Mouse (Mus musculus): ENCODE results near the gene Nupl2. TPM values are rescaled to one million over a fixed set of nuclear protein-coding genes. Genes with fewer than 3 reads are reported as not detected.

Gene Nupl2
- polyA plus RNA-seq, 1 experiment: 4.1 TPM

DNA sequence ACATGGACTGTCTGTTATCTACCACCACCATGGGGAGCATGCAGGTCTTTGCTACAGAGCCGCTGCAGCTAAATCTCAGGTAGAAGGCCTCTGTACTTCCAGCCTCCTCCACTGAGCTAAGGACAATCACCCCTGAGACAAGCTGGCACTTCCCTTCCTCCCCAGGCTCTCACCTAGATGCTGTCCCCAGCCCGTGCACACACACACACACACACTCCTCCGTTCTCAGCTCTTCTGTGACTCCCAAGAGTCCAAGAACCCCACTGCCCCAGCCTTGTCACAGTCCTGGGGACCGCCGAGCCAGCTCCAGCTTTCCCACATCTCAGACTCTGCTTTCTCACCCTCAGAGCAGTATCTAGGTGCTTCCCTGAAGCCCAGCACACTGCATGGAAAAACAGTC, 19.2 kb downstream of the Nupl2 start:
- H3K27ac ChIP-seq (replicated peaks; ENCODE audit: low read depth, low read length): no peak overlapping the region
- no peak overlapping the region for H3K4me3 ChIP-seq (ENCODE audit: insufficient read depth, low read depth, low read length)
- H3K4me1 ChIP-seq (ENCODE audit: control insufficient read depth, insufficient read depth, insufficient read length, low read length): no peaks in the 10 kb centered on the region

DNA sequence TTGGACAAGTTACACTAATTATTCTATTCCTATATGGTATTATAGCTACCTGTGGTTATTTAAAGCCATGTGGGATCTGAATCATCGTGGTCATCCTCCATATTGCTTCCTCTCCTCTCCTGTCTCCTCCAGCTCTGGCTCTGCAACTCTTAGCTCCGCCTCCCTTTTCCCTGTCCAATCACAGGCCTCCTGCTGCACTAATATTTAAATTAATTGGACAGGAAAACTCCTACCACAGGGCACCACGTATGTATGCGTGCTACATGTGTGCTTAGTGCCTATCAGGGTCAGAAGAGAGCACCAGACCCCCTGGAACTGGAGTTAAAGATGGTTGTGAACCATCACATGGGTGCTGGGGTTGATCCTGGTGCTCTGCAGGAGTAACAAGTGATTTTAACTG, 23.7 kb downstream of the Nupl2 start:
- Histone ChIP-seq H3K27ac (replicated peaks; ENCODE audit: low read depth, low read length) (no peak overlapping the region), H3K4me1 (ENCODE audit: control insufficient read depth, insufficient read depth, insufficient read length, low read length) (no peaks in the 10 kb centered on the region), H3K4me3 (ENCODE audit: insufficient read depth, low read depth, low read length) (no peak overlapping the region)

DNA sequence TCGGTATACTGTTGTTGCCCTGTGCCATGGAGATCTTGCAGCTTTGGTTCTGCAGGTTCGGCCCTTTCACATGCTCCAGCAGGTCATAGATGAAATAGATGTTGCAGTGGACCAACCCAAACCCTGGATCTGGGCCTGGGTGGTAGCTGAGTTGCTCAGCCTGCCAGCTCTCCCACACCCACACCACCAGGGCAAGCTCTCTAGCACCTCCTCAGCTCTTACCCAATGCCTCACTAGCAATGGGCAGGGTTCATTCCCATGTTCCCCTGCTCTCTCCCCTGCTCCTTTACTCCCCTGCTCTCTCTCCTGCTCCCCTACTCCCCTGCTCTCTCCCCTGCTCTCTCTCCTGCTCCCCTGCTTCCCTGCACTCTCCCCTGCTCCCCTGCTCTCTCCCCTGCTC, 27.1 kb downstream of the Nupl2 start:
- no peak overlapping the region for H3K4me3 ChIP-seq (ENCODE audit: insufficient read depth, low read depth, low read length)
- H3K4me1 ChIP-seq (ENCODE audit: control insufficient read depth, insufficient read depth, insufficient read length, low read length): no peaks in the 10 kb centered on the region
- no peak overlapping the region for H3K27ac ChIP-seq (replicated peaks; ENCODE audit: low read depth, low read length)

GRCm38 (mm10) chr5:24201006-24201405, 36.2 kb downstream of the Nupl2 start:
- no peaks in the 10 kb centered on the region for H3K4me1 ChIP-seq (ENCODE audit: control insufficient read depth, insufficient read depth, insufficient read length, low read length)
- no peak overlapping the region for H3K27ac ChIP-seq (replicated peaks; ENCODE audit: low read depth, low read length)
- no peak overlapping the region for H3K4me3 ChIP-seq (ENCODE audit: insufficient read depth, low read depth, low read length)

DNA sequence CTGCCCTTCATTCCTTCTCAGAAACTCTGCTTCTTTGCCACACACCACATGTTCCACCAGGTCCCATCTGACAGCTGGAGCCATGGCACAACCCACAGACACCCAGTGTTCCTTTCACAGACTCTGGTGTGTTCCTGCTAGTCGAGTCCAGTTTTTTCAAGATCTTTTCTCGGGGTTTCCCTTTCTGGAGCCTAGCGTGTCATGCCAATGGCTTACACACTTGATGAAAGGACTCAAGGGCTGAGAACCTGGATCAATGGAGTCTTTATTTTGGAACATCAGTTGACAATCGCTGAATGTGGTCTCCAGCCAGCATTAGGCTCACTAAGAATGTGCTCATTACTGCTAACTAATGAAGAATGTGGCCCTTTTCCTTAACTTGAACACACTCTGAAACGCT, 37.7 kb downstream of the Nupl2 start:
- Histone ChIP-seq H3K4me3 (ENCODE audit: insufficient read depth, low read depth, low read length) (no peak overlapping the region), H3K27ac (replicated peaks; ENCODE audit: low read depth, low read length) (no peak overlapping the region)

DNA sequence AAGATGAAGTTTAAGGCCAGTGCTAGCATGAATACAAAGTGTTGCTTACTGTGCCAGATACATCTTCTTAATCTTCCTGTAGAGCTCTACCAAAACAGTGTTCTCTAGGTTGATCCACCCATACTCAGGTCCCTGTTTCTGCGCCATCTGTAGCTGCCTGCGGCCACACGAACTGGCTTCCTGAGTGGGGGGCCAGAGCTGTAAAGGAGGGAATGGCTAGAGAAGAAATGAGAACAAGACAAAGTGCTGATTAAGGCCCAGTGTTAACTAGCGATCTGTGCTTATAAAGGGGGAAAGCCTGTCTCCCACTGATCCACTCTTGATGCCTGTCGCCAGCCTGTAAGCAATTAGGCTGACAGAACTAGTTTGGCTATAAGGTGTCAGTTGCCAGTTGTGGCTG, 38.5 kb downstream of the Nupl2 start:
- no peak overlapping the region for H3K27ac ChIP-seq (replicated peaks; ENCODE audit: low read depth, low read length)
- no peak overlapping the region for H3K4me3 ChIP-seq (ENCODE audit: insufficient read depth, low read depth, low read length)
- no peaks in the 10 kb centered on the region for H3K4me1 ChIP-seq (ENCODE audit: control insufficient read depth, insufficient read depth, insufficient read length, low read length)

More for the DNA sequence above, 37.7 kb downstream of the Nupl2 start:
- H3K4me1 ChIP-seq (ENCODE audit: control insufficient read depth, insufficient read depth, insufficient read length, low read length): no peaks in the 10 kb centered on the region

DNA sequence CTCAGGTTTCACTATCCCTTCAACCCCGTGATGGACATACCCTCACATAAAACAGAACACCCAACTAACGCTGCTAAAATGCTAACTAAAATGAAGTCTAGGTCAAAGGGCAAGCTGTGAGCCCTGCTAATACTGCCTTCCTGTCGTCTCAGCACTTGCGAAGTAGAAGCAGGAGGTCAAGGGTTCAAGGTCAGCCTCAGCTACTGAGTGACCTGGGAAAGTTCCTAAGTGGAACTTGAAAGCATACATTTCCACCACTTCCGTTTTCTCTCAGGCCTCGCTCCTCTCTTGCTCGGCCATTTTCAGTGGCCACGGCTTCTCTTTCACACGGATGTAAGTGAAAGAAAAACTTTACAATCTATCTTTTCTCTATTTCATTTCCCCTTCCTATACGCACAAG, 43.2 kb downstream of the Nupl2 start:
- no peaks in the 10 kb centered on the region for H3K4me1 ChIP-seq (ENCODE audit: control insufficient read depth, insufficient read depth, insufficient read length, low read length)
- no peak overlapping the region for H3K27ac ChIP-seq (replicated peaks; ENCODE audit: low read depth, low read length)
- no peak overlapping the region for H3K4me3 ChIP-seq (ENCODE audit: insufficient read depth, low read depth, low read length)

GRCm38 (mm10) chr5:24208505-24208904, 43.7 kb downstream of the Nupl2 start:
- H3K27ac ChIP-seq (replicated peaks; ENCODE audit: low read depth, low read length): no peak overlapping the region
- no peak overlapping the region for H3K4me3 ChIP-seq (ENCODE audit: insufficient read depth, low read depth, low read length)
- H3K4me1 ChIP-seq (ENCODE audit: control insufficient read depth, insufficient read depth, insufficient read length, low read length): no peaks in the 10 kb centered on the region

DNA sequence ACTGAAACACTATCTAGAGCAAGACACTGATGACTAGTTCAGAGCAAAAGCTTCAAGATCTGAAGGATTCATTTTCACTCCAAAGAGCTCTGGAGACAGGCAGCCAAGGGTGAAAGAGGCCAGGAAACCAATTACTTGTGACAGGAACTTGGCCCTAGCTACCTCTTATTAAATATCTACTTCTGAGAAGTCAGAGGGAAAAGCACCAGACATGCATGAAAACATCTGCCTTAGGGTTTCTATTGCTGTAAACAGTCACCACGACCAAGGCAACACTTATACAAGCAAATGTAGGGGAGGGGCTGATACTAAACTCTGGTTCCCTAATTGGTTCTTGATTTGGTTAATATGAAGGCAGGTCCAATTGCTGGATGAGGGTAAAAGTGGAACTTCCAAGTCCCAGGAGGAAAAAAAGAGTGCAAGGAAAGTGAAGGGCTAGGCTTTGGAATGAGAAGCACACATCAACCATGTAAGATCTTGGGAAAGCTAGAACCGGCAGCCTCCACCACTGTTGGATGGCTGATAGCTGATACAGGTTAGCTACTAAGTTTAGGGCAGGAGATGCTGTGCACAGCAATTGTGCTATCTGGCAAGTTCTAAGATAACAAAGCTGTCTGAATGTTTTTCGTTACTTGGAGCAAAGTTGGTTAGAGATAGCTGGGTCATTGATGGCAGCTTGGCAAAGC, 49.2 kb downstream of the Nupl2 start:
- Histone ChIP-seq H3K4me1 (ENCODE audit: control insufficient read depth, insufficient read depth, insufficient read length, low read length) (no peaks in the 10 kb centered on the region), H3K4me3 (ENCODE audit: insufficient read depth, low read depth, low read length) (no peak overlapping the region), H3K27ac (replicated peaks; ENCODE audit: low read depth, low read length) (no peak overlapping the region)

DNA sequence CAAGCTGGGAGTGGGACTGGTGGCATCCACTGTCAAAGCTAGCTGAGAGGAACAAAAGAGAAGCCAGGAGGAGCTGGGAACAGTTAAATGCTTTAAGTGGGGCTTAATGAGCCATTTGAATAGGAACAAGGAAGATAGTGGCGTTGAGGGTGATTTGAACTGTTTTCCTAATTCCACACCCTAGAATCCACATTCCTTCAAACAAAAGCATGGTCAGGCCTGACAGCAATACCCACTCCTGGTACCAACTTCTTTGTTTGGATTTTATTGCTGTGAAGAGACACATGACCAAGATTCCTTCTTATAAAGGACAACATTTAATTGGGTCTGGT, 49.8 kb downstream of the Nupl2 start:
- H3K4me3 ChIP-seq (ENCODE audit: insufficient read depth, low read depth, low read length): no peak overlapping the region
- no peaks in the 10 kb centered on the region for H3K4me1 ChIP-seq (ENCODE audit: control insufficient read depth, insufficient read depth, insufficient read length, low read length)
- no peak overlapping the region for H3K27ac ChIP-seq (replicated peaks; ENCODE audit: low read depth, low read length)

GRCm38 (mm10) chr5:24214900-24215299, 50.1 kb downstream of the Nupl2 start:
- Histone ChIP-seq H3K27ac (replicated peaks; ENCODE audit: low read depth, low read length) (no peak overlapping the region), H3K4me1 (ENCODE audit: control insufficient read depth, insufficient read depth, insufficient read length, low read length) (no peaks in the 10 kb centered on the region)

More at GRCm38 (mm10) chr5:24214900-24215299, 50.1 kb downstream of the Nupl2 start:
- H3K4me3 ChIP-seq (ENCODE audit: insufficient read depth, low read depth, low read length): no peak overlapping the region

Other genes starting within 250 kb of the Nupl2 start
- gene Fam126a, start 134.3 kb upstream of the Nupl2 start, polyA plus RNA-seq (2012; ENCODE audit: insufficient read depth, insufficient read length, missing spikeins): 5.2 and 6.8 TPM in 2 replicates
- gene Klhl7, start 64.4 kb upstream of the Nupl2 start, polyA plus RNA-seq (2012; ENCODE audit: insufficient read depth, insufficient read length, missing spikeins): 15.2 and 23.4 TPM in 2 replicates
- gene Kcnh2, start 186.6 kb downstream of the Nupl2 start, polyA plus RNA-seq (2012; ENCODE audit: insufficient read depth, insufficient read length, missing spikeins): 1.4 and 2.3 TPM in 2 replicates
- 10.2 and 11.2 TPM in 2 replicates for gene Nos3, start 199.8 kb downstream of the Nupl2 start, polyA plus RNA-seq (2012; ENCODE audit: insufficient read depth, insufficient read length, missing spikeins)
- 5.8 and 6.2 TPM in 2 replicates for gene Atg9b, start 227.2 kb downstream of the Nupl2 start, polyA plus RNA-seq (2012; ENCODE audit: insufficient read depth, insufficient read length, missing spikeins)
- gene Abcb8, start 228.7 kb downstream of the Nupl2 start, polyA plus RNA-seq (2012; ENCODE audit: insufficient read depth, insufficient read length, missing spikeins): 107 and 122 TPM in 2 replicates
- not detected in 2 replicates for gene Asic3, start 248.4 kb downstream of the Nupl2 start, polyA plus RNA-seq (2012; ENCODE audit: insufficient read depth, insufficient read length, missing spikeins)

All from brown adipose tissue, adult 24 weeks (tissue).